Mouse (Mus musculus) megakaryocyte progenitor cell, adult 5-6 weeks (primary cell): ENCODE data around the gene Maged2. TPM values are rescaled to one million over a fixed set of nuclear protein-coding genes. Genes with fewer than 3 reads are reported as not detected.
"Not testable (repeated sequence)": the region's sequence is repeated elsewhere in the genome, so short reads cannot be mapped to it uniquely, and the experiment has no call there.

ENCODE experiments used
- ATAC-seq: replicated peaks from 2 replicates; pipeline ENCODE4 v1.8.0; 2016; ENCODE audit warnings: mild to moderate bottlenecking, moderate TSS enrichment, inconsistent platforms; ENCODE audit not compliant: poor library complexity
- total RNA-seq, 2 experiments: library from RNA; stranded (forward) in 1 of 2; stranded (reverse) in 1 of 2; fragments of 157-497, 149-512 nt in 1 of 2; fragments of 200-1000 nt in 1 of 2; gene quantifications; 2 replicates each; pipeline versions ENCODE4 v1.2.3 to v1.2.4; 2015 to 2017

Gene Maged2
- 3.1 and 3.7 TPM in 2 replicates for total RNA-seq (2015)
- 4.0 and 6.5 TPM in 2 replicates for total RNA-seq (2017)

- ATAC-seq: no peak
Observed at GRCm38 (mm10) chrX:150814139-150814469, at the start of gene Maged2. Gene Maged2 (minus strand): TSS chrX:150814345.

- no peak for ATAC-seq
Observed at GRCm38 (mm10) chrX:150848230-150848629, 34.1 kb upstream of the Maged2 start.

GRCm38 (mm10) chrX:150845480-150846205 is 31.5 kb upstream of the Maged2 start:
- ATAC-seq: 0 out of 2 replicates have a peak, but pooled peaks have one; percentile 23

GRCm38 (mm10) chrX:150843257-150843656 is 29.1 kb upstream of the Maged2 start:
- ATAC-seq: peak; percentile 31; the same call in 1 of the 2 replicates

- ATAC-seq: no peak
Observed at GRCm38 (mm10) chrX:150830297-150830696, 16.2 kb upstream of the Maged2 start.

GRCm38 (mm10) chrX:150817278-150817677 is 3.1 kb upstream of the Maged2 start:
- ATAC-seq: no peak

GRCm38 (mm10) chrX:150815601-150816000 is 1.5 kb upstream of the Maged2 start:
- ATAC-seq: no peak

- peak; percentile 70 for ATAC-seq
Observed at GRCm38 (mm10) chrX:150813464-150814138, 544 bp downstream of the Maged2 start.

GRCm38 (mm10) chrX:150812787-150813298 is 1.3 kb downstream of the Maged2 start:
- ATAC-seq: peak; percentile 90

- peak; percentile 48; the same call in 1 of the 2 replicates for ATAC-seq
Observed at GRCm38 (mm10) chrX:150800987-150801386, 13.2 kb downstream of the Maged2 start.

GRCm38 (mm10) chrX:150798493-150799177 is 15.5 kb downstream of the Maged2 start:
- ATAC-seq: not testable (repeated sequence)

Other genes with a start within 250 kb of the Maged2 start
- 7.5 and 10.8 TPM in 2 replicates for gene Pfkfb1, start 226.1 kb downstream of the Maged2 start, total RNA-seq (2015)
- 4.0 and 4.5 TPM in 2 replicates for gene Pfkfb1, start 226.1 kb downstream of the Maged2 start, total RNA-seq (2017)
- 8.4 and 12.2 TPM in 2 replicates for gene Apex2, start 224.5 kb downstream of the Maged2 start, total RNA-seq (2015)
- gene Apex2, start 224.5 kb downstream of the Maged2 start, total RNA-seq (2017): 6.0 and 8.1 TPM in 2 replicates
- gene Tro, start 156.8 kb downstream of the Maged2 start, total RNA-seq (2015): not detected in 2 replicates
- gene Tro, start 156.8 kb downstream of the Maged2 start, total RNA-seq (2017): not detected in 2 replicates
- 29.2 and 36.1 TPM in 2 replicates for gene Gnl3l, start 203.0 kb upstream of the Maged2 start, total RNA-seq (2015)
- 42.4 and 51.0 TPM in 2 replicates for gene Gnl3l, start 203.0 kb upstream of the Maged2 start, total RNA-seq (2017)
- gene Fgd1, start 231.8 kb upstream of the Maged2 start, total RNA-seq (2015): 1.1 and 3.1 TPM in 2 replicates
- gene Fgd1, start 231.8 kb upstream of the Maged2 start, total RNA-seq (2017): 1.5 and 2.1 TPM in 2 replicates